Mouse (Mus musculus): ENCODE measurements around the gene Atp6v1fnb. TPM values are rescaled to one million over a fixed set of nuclear protein-coding genes. Genes with fewer than 3 reads are reported as not detected.

The Atp6v1fnb gene
- polyA plus RNA-seq, 1 experiment from 2014 or later: 0.37 TPM

- Histone ChIP-seq H3K27me3 (peaks cover 58% of the 10 kb centered on the region), H3K36me3 (replicated peaks) (no peaks in the 10 kb centered on the region), H3K9ac (peak overlapping the region; percentile 40), H3K27ac (peak overlapping the region; percentile 75), H3K4me3 (replicated peaks) (no peak overlapping the region; the same call in 1 of the 2 replicates), H3K9me3 (no peaks in the 10 kb centered on the region), H3K4me2 (peak overlapping the region; percentile 86), H3K4me1 (peaks cover 48% of the 10 kb centered on the region)
- ATAC-seq (ENCODE audit: low FRiP score): peak; percentile 45
- 7% methylated on average over 6 of the region's 6 CpGs for WGBS
Observed at GRCm38 (mm10) chr6:29435940-29436451, 35.2 kb upstream of the Atp6v1fnb start.

GRCm38 (mm10) chr6:29436461-29436934, 34.7 kb upstream of the Atp6v1fnb start:
- WGBS: 6% methylated on average over 11 of the region's 11 CpGs
- Histone ChIP-seq H3K9ac (peak overlapping the region; percentile 40), H3K4me3 (replicated peaks) (no peak overlapping the region)

DNA sequence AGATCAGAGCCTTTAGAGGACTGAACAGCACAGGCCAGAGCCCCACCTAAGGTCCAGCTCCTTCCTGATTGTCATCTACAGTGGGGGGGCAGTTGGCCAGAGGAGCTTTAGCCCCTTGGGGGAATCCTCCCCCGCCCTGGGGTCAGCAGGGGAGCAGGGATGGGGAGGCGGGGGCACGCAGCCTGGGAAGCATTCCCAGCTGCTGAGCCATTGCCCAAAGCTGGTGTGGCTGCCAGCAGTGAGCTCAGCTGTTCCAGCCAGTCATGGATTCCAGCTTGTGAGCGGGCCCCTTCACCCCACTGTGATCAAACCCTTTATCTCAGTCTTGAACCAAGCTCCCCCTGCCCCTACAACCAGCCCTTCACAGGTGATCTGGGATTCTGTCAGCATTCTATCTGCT, 32.0 kb upstream of the Atp6v1fnb start:
- 80% methylated on average over 4 of the region's 4 CpGs for WGBS

More at GRCm38 (mm10) chr6:29436461-29436934, 34.7 kb upstream of the Atp6v1fnb start:
- H3K27me3 ChIP-seq: peaks cover 53% of the 10 kb centered on the region
- H3K4me1 ChIP-seq: peaks cover 48% of the 10 kb centered on the region
- H3K36me3 ChIP-seq (replicated peaks): no peaks in the 10 kb centered on the region
- ATAC-seq (ENCODE audit: low FRiP score): no peak
- H3K4me2 ChIP-seq: peak overlapping the region; percentile 86
- no peaks in the 10 kb centered on the region for H3K9me3 ChIP-seq
- peak overlapping the region; percentile 75 for H3K27ac ChIP-seq

GRCm38 (mm10) chr6:29439789-29440188, 31.4 kb upstream of the Atp6v1fnb start:
- Histone ChIP-seq H3K9ac (no peak overlapping the region), H3K4me1 (peaks cover 24% of the 10 kb centered on the region)
- 88% methylated on average over 6 of the region's 6 CpGs for WGBS

More for the DNA sequence above, 32.0 kb upstream of the Atp6v1fnb start:
- no peaks in the 10 kb centered on the region for H3K36me3 ChIP-seq (replicated peaks)
- H3K9me3 ChIP-seq: no peaks in the 10 kb centered on the region
- peaks cover 25% of the 10 kb centered on the region for H3K27me3 ChIP-seq
- no peak for ATAC-seq (ENCODE audit: low FRiP score)
- no peak overlapping the region for H3K27ac ChIP-seq
- H3K4me2 ChIP-seq: no peak overlapping the region
- H3K9ac ChIP-seq: no peak overlapping the region
- no peak overlapping the region for H3K4me3 ChIP-seq (replicated peaks)
- H3K4me1 ChIP-seq: peaks cover 30% of the 10 kb centered on the region

DNA sequence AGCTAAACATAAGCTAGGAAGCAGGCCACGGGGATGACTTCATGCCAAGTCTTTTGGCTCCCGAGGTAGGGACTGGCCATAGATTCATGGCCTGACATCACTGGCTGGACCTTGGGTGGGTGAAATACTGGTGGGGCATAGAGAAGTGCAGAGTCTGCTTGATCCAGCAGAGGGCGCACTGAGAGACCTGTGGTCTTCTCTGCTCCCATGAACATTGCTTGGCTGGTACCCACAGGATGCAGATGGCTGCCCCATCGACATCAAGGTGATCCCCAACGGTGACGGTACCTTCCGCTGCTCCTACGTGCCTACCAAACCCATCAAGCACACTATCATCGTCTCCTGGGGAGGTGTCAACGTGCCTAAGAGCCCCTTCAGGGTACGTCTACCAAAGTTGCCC, 26.5 kb upstream of the Atp6v1fnb start:
- no peaks in the 10 kb centered on the region for H3K4me1 ChIP-seq
- no peaks in the 10 kb centered on the region for H3K9me3 ChIP-seq
- no peak overlapping the region for H3K9ac ChIP-seq
- H3K27ac ChIP-seq: no peak overlapping the region
- no peaks in the 10 kb centered on the region for H3K36me3 ChIP-seq (replicated peaks)
- 72% methylated on average over 11 of the region's 11 CpGs for WGBS
- ATAC-seq (ENCODE audit: low FRiP score): no peak
- no peak overlapping the region for H3K4me2 ChIP-seq
- H3K4me3 ChIP-seq (replicated peaks): no peak overlapping the region
- H3K27me3 ChIP-seq: no peaks in the 10 kb centered on the region

More at GRCm38 (mm10) chr6:29439789-29440188, 31.4 kb upstream of the Atp6v1fnb start:
- no peak overlapping the region for H3K4me2 ChIP-seq
- no peak overlapping the region for H3K27ac ChIP-seq
- H3K27me3 ChIP-seq: peaks cover 20% of the 10 kb centered on the region
- H3K4me3 ChIP-seq (replicated peaks): no peak overlapping the region
- no peaks in the 10 kb centered on the region for H3K9me3 ChIP-seq
- no peaks in the 10 kb centered on the region for H3K36me3 ChIP-seq (replicated peaks)
- no peak for ATAC-seq (ENCODE audit: low FRiP score)

- no peaks in the 10 kb centered on the region for H3K36me3 ChIP-seq (replicated peaks)
- no peaks in the 10 kb centered on the region for H3K27me3 ChIP-seq
- no peak for ATAC-seq (ENCODE audit: low FRiP score)
- H3K4me1 ChIP-seq: no peaks in the 10 kb centered on the region
- H3K27ac ChIP-seq: no peak overlapping the region
- WGBS: 92% methylated on average over 7 of the region's 7 CpGs
- H3K4me3 ChIP-seq (replicated peaks): no peak overlapping the region
- H3K9ac ChIP-seq: no peak overlapping the region
- H3K4me2 ChIP-seq: no peak overlapping the region
- H3K9me3 ChIP-seq: no peaks in the 10 kb centered on the region
Observed at GRCm38 (mm10) chr6:29445354-29445753, 25.9 kb upstream of the Atp6v1fnb start.

DNA sequence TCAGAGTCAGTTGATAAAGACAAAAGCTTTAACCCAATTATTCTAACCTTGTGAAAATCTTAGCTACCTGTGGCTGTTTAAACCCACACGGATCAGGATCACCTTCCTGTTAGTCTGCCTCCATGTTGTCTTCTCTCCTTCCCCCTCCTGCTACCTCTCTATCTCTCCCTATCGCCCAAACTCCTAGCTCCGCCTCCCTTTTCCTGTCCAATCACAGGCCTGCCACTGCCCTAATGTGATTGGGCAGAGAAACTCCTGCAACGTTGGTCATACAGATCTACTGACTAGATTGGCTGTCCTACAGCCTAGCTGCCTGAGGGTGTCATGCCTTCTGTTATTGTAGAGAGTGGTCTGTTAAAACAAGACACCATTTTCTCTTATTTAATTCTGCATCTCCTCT, 21.4 kb upstream of the Atp6v1fnb start:
- ATAC-seq (ENCODE audit: low FRiP score): no peak

DNA sequence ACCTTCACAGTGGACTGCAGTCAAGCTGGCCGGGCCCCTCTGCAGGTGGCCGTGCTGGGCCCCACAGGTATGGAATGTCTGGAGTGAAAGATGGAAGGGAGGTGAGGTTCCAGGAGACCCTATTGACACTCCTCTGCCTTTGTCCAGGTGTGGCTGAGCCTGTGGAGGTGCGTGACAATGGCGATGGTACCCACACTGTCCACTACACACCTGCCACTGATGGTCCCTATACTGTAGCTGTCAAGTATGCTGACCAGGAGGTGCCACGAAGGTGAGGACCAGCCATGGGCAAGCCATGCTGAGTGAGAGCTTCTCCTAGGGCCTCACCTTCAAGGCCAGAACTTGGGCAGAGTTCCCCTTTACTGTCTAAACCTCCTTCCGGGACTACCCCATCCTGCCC, 20.6 kb upstream of the Atp6v1fnb start:
- Histone ChIP-seq H3K4me2 (no peak overlapping the region), H3K36me3 (replicated peaks) (no peaks in the 10 kb centered on the region), H3K9ac (no peak overlapping the region), H3K27ac (no peak overlapping the region), H3K27me3 (no peaks in the 10 kb centered on the region), H3K9me3 (no peaks in the 10 kb centered on the region), H3K4me1 (no peaks in the 10 kb centered on the region), H3K4me3 (replicated peaks) (no peak overlapping the region)
- 94% methylated on average over 6 of the region's 6 CpGs for WGBS
- no peak for ATAC-seq (ENCODE audit: low FRiP score)

More for the DNA sequence above, 21.4 kb upstream of the Atp6v1fnb start:
- Histone ChIP-seq H3K9me3 (no peaks in the 10 kb centered on the region), H3K9ac (no peak overlapping the region), H3K27me3 (no peaks in the 10 kb centered on the region), H3K4me1 (no peaks in the 10 kb centered on the region), H3K27ac (no peak overlapping the region), H3K36me3 (replicated peaks) (no peaks in the 10 kb centered on the region), H3K4me3 (replicated peaks) (no peak overlapping the region), H3K4me2 (no peak overlapping the region)
- 28% methylated on average over 4 of the region's 4 CpGs for WGBS

DNA sequence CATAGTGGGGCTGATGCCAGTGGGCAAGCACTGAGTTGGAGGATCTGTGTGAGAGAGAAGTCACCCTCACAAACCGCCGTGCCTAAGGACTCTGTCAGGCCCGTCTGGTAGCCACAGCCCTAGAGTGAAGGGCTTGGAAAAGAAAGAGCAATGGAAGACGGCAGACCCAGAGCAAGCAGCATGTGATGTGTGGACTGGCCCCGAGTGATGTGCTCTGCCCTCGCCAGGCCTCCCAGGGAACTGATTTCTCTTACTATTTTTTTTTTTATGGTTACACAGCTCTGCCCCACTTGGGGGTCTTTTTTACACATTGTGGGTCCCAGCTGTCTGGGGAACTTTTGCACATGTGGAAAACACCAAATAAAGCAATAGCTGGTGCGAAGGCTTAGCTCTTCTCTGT, 9.7 kb upstream of the Atp6v1fnb start:
- Histone ChIP-seq H3K27me3 (no peaks in the 10 kb centered on the region), H3K9me3 (no peaks in the 10 kb centered on the region), H3K9ac (no peak overlapping the region), H3K27ac (no peak overlapping the region), H3K4me3 (replicated peaks) (no peak overlapping the region), H3K36me3 (replicated peaks) (no peaks in the 10 kb centered on the region), H3K4me2 (no peak overlapping the region), H3K4me1 (no peaks in the 10 kb centered on the region)
- no peak for ATAC-seq (ENCODE audit: low FRiP score)
- 59% methylated on average over 7 of the region's 7 CpGs for WGBS

GRCm38 (mm10) chr6:29463388-29463787, 7.8 kb upstream of the Atp6v1fnb start:
- Histone ChIP-seq H3K36me3 (replicated peaks) (no peaks in the 10 kb centered on the region), H3K27me3 (no peaks in the 10 kb centered on the region), H3K4me3 (replicated peaks) (no peak overlapping the region), H3K4me1 (peaks cover 3% of the 10 kb centered on the region), H3K9me3 (no peaks in the 10 kb centered on the region), H3K9ac (no peak overlapping the region), H3K27ac (no peak overlapping the region), H3K4me2 (no peak overlapping the region)
- WGBS: 82% methylated on average over 3 of the region's 3 CpGs
- no peak for ATAC-seq (ENCODE audit: low FRiP score)

DNA sequence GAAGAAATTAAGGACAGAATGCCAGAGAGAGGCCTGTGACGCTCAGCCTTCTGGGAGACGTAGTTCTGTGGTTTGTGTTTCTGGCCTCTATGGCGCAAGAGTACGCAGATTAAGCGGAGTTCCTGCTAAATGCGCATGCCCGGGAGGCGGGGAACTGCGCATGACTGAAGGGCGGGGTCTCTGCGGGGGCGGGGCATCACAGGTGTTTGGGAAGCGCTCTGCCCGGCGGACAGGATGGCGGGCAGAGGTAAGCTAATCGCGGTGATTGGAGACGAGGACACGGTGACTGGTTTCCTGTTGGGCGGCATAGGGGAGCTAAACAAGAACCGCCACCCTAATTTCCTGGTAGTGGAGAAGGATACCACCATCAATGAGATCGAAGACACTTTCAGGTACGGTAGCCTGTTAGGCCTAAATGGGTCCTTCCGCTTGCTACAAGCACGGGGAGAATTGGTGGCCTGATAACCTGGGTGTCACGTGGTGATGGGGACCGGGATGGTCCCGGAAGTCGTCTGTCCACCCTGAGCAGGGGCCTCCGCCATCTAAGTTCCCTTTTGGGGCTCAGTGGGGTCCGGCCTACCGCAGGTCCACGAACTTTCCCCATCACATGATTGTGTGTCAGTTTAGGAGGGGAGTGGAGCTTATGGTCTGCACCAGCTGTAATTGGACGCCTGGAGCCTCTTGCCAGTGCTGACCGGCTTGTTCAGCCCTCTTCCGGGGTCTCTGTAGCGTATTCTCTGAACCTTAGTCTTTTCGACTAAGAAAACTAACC, 3.5 kb upstream of the Atp6v1fnb start, which contains the start of gene Atp6v1f:
Gene Atp6v1f (plus strand): TSS at position 136 of the 772 bp plus-strand sequence.
- Histone ChIP-seq H3K4me3 (replicated peaks) (peak within 1 kb of the TSS; percentile 67), H3K4me2 (peak within 1 kb of the TSS; percentile 81), H3K36me3 (replicated peaks) (peaks cover 20% of the 10 kb centered on the region), H3K27me3 (no peaks in the 10 kb centered on the region), H3K9ac (peak within 1 kb of the TSS; percentile 68), H3K27ac (0 out of 2 replicates have a peak within 1 kb of the TSS, but pooled peaks have one; percentile 21), H3K4me1 (peaks cover 12% of the 10 kb centered on the region), H3K9me3 (no peaks in the 10 kb centered on the region)
- WGBS: under 1% methylated on average over 39 of the region's 39 CpGs
- ATAC-seq (ENCODE audit: low FRiP score): peak; percentile 94

- Histone ChIP-seq H3K9me3 (no peaks in the 10 kb centered on the region), H3K27ac (no peak overlapping the region), H3K9ac (peak overlapping the region; percentile 68; the same call in 1 of the 2 replicates), H3K4me1 (peaks cover 18% of the 10 kb centered on the region), H3K36me3 (replicated peaks) (peaks cover 20% of the 10 kb centered on the region), H3K4me2 (peak overlapping the region; percentile 81), H3K4me3 (replicated peaks) (peak overlapping the region; percentile 67; the same call in 1 of the 2 replicates), H3K27me3 (peaks cover 5% of the 10 kb centered on the region; the same call in 1 of the 2 replicates)
- ATAC-seq (ENCODE audit: low FRiP score): no peak
- 89% methylated on average over 3 of the region's 3 CpGs for WGBS
Observed at GRCm38 (mm10) chr6:29468851-29469250, 2.4 kb upstream of the Atp6v1fnb start.
